Mouse (Mus musculus): ENCODE results near the gene Dydc2. TPM values are rescaled to one million over a fixed set of nuclear protein-coding genes. Genes with fewer than 3 reads are reported as not detected.

The Dydc2 gene
- not detected in 2 replicates for polyA plus RNA-seq (2012)

- TF ChIP-seq GATA1 (IDR thresholded peaks at IDR 0.05; ENCODE audit: low read length): no peak
These were observed at the start of gene Dydc2 for GRCm38 (mm10) chr14:41069108-41069507. Gene Dydc2 (minus strand): TSS chr14:41069208.

GRCm38 (mm10) chr14:41116271-41116670 is 47.3 kb upstream of the Dydc2 start:
- no peak for TF ChIP-seq GATA1 (IDR thresholded peaks at IDR 0.05; ENCODE audit: low read length)

GRCm38 (mm10) chr14:41112944-41113343 is 43.9 kb upstream of the Dydc2 start:
- TF ChIP-seq GATA1 (IDR thresholded peaks at IDR 0.05; ENCODE audit: low read length): no peak

- TF ChIP-seq GATA1 (IDR thresholded peaks at IDR 0.05; ENCODE audit: low read length): no peak
These were observed 42.1 kb upstream of the Dydc2 start for GRCm38 (mm10) chr14:41111031-41111668.

GRCm38 (mm10) chr14:41104853-41105444 is 35.9 kb upstream of the Dydc2 start, which contains the start of gene Mat1a:
Gene Mat1a (plus strand): TSS chr14:41105035.
- no peak for TF ChIP-seq GATA1 (IDR thresholded peaks at IDR 0.05; ENCODE audit: low read length)

- no peak for TF ChIP-seq GATA1 (IDR thresholded peaks at IDR 0.05; ENCODE audit: low read length)
These were observed 33.3 kb upstream of the Dydc2 start for GRCm38 (mm10) chr14:41102269-41102668.

- no peak for TF ChIP-seq GATA1 (IDR thresholded peaks at IDR 0.05; ENCODE audit: low read length)
These were observed 32.2 kb upstream of the Dydc2 start for GRCm38 (mm10) chr14:41101242-41101641.

GRCm38 (mm10) chr14:41100712-41101111 is 31.7 kb upstream of the Dydc2 start:
- TF ChIP-seq GATA1 (IDR thresholded peaks at IDR 0.05; ENCODE audit: low read length): no peak

GRCm38 (mm10) chr14:41098726-41099125 is 29.7 kb upstream of the Dydc2 start:
- TF ChIP-seq GATA1 (IDR thresholded peaks at IDR 0.05; ENCODE audit: low read length): no peak

- TF ChIP-seq GATA1 (IDR thresholded peaks at IDR 0.05; ENCODE audit: low read length): no peak
These were observed 27.4 kb upstream of the Dydc2 start for GRCm38 (mm10) chr14:41096296-41096860.

GRCm38 (mm10) chr14:41094114-41094513 is 25.1 kb upstream of the Dydc2 start:
- no peak for TF ChIP-seq GATA1 (IDR thresholded peaks at IDR 0.05; ENCODE audit: low read length)

GRCm38 (mm10) chr14:41090777-41091176 is 21.8 kb upstream of the Dydc2 start:
- TF ChIP-seq GATA1 (IDR thresholded peaks at IDR 0.05; ENCODE audit: low read length): no peak

GRCm38 (mm10) chr14:41087509-41087908 is 18.5 kb upstream of the Dydc2 start:
- TF ChIP-seq GATA1 (IDR thresholded peaks at IDR 0.05; ENCODE audit: low read length): no peak

GRCm38 (mm10) chr14:41082408-41082807 is 13.4 kb upstream of the Dydc2 start:
- no peak for TF ChIP-seq GATA1 (IDR thresholded peaks at IDR 0.05; ENCODE audit: low read length)

GRCm38 (mm10) chr14:41072944-41073275 is 3.9 kb upstream of the Dydc2 start:
- no peak for TF ChIP-seq GATA1 (IDR thresholded peaks at IDR 0.05; ENCODE audit: low read length)

- TF ChIP-seq GATA1 (IDR thresholded peaks at IDR 0.05; ENCODE audit: low read length): no peak
These were observed 3.4 kb upstream of the Dydc2 start, which contains the start of gene Dydc1 for GRCm38 (mm10) chr14:41072229-41072943. Gene Dydc1 (plus strand): TSS chr14:41072911.
